Mouse (Mus musculus) midbrain, postnatal 0 days (tissue): Measurements from ENCODE around the gene Dapk1. TPM values are rescaled to one million over a fixed set of nuclear protein-coding genes. Genes with fewer than 3 reads are reported as not detected.

ENCODE experiments used
- ATAC-seq: fragments of 200-750 bp; cut with Nextera tagmentation; 2 replicates; pipeline ENCODE4 v1.8.0; 2017; ENCODE audit warnings: moderate number of reproducible peaks, mild to moderate bottlenecking, moderate TSS enrichment, moderate library complexity; ENCODE audit not compliant: low FRiP score
- DNase-seq: peaks from one replicate; pipeline ENCODE4 v3.0.0-alpha.2; 2015; ENCODE audit warnings: low spot score
- H3K27ac ChIP-seq: fragments of 300-500 bp; sonication (generic); 2 replicates; pipeline ENCODE4 v1.5.1; 2014; ENCODE audit warnings: low read depth, mild to moderate bottlenecking, low read length, mixed read lengths
- H3K27me3 ChIP-seq: fragments of 300-500 bp; sonication (generic); 2 replicates; pipeline ENCODE4 v1.6.1; 2014; ENCODE audit warnings: low read length, control low read depth, mixed read lengths; ENCODE audit not compliant: insufficient read depth
- H3K36me3 ChIP-seq: fragments of 300-500 bp; sonication (generic); 2 replicates; pipeline ENCODE4 v1.6.1; 2014; ENCODE audit warnings: low read length, control low read depth, mixed read lengths; ENCODE audit not compliant: insufficient read depth
- H3K4me1 ChIP-seq: fragments of 300-500 bp; sonication (generic); 2 replicates; pipeline ENCODE4 v1.6.1; 2014; ENCODE audit warnings: mild to moderate bottlenecking, control low read depth, antibody characterized with exemption, low read length, mixed read lengths; ENCODE audit not compliant: insufficient read depth
- H3K4me2 ChIP-seq: fragments of 300-500 bp; sonication (generic); 2 replicates; pipeline ENCODE4 v1.6.1; 2014; ENCODE audit warnings: low read depth, mild to moderate bottlenecking, low read length, mixed read lengths; ENCODE audit not compliant: poor library complexity, severe bottlenecking
- H3K4me3 ChIP-seq: fragments of 300-500 bp; sonication (generic); 2 replicates; pipeline ENCODE4 v1.5.1; 2014; ENCODE audit warnings: low read depth, mild to moderate bottlenecking, low read length, moderate library complexity
- H3K9ac ChIP-seq: fragments of 300-500 bp; sonication (generic); replicated peaks from 2 replicates; pipeline ENCODE4 v1.6.1; 2014; ENCODE audit warnings: mild to moderate bottlenecking, low read length, moderate library complexity, mixed read lengths; ENCODE audit not compliant: poor library complexity, severe bottlenecking
- H3K9me3 ChIP-seq: fragments of 300-500 bp; sonication (generic); 2 replicates; pipeline ENCODE4 v1.6.1; 2016; ENCODE audit warnings: low read length, control low read depth
- CTCF ChIP-seq: IDR thresholded peaks from 2 replicates; pipeline ENCODE4 v1.5.1; 2016; ENCODE audit warnings: antibody characterized with exemption, mild to moderate bottlenecking
- WGBS: fragments of 180-500 bp; shearing (Covaris S2); extraction: QIAGEN DNeasy Blood & Tissue Kit; methylation state at CpG from one replicate; pipeline ENCODE4 v1.1.7; 2014; 5-methylcytosine and 5-hydroxymethylcytosine counted together
- polyA plus RNA-seq: library from polyadenylated mRNA; unstranded; fragments of >200 nt; fragmentation: Nextera tagmentation; extraction: Ambion mirVana; gene quantifications from 2 replicates; pipeline ENCODE4 v1.2.1, GENCODE M21; 2015
- total RNA-seq: library from RNA; depleted of rRNA; stranded (reverse); fragments of >200 nt; gene quantifications from 2 replicates; pipeline ENCODE4 v1.2.3, GENCODE M21; 2014

Dapk1 gene
- total and polyA plus RNA-seq, 2 experiments from 2014 or later: 27.6 to 68.9 TPM

- 0 out of 2 replicates have a peak, but pooled peaks cover 6% of the 10 kb centered on the region for H3K4me1 ChIP-seq
- H3K9ac ChIP-seq: no peak overlapping the region
- 63% methylated on average over 16 of the region's 16 CpGs for WGBS
- ATAC-seq (no peak), DNase-seq (peak; percentile 78)
- TF ChIP-seq CTCF: no peak
- H3K36me3 ChIP-seq: peaks cover 4% of the 10 kb centered on the region; the same call in 1 of the 2 replicates
- no peaks in the 10 kb centered on the region for H3K9me3 ChIP-seq
- H3K27ac ChIP-seq: peak overlapping the region; percentile 63; the same call in 1 of the 2 replicates
- no peak overlapping the region for H3K4me2 ChIP-seq
- no peak overlapping the region for H3K4me3 ChIP-seq
- H3K27me3 ChIP-seq: no peaks in the 10 kb centered on the region
Measured at GRCm38 (mm10) chr13:60707541-60708468, 106.1 kb downstream of the Dapk1 start.

GRCm38 (mm10) chr13:60709136-60709535 lies 107.4 kb downstream of the Dapk1 start:
- ATAC-seq: no peak

GRCm38 (mm10) chr13:60710963-60711362 lies 109.2 kb downstream of the Dapk1 start:
- no peak for TF ChIP-seq CTCF
- Histone ChIP-seq H3K27ac (no peak overlapping the region), H3K9me3 (no peaks in the 10 kb centered on the region), H3K36me3 (no peaks in the 10 kb centered on the region), H3K4me2 (no peak overlapping the region), H3K9ac (no peak overlapping the region), H3K27me3 (no peaks in the 10 kb centered on the region), H3K4me3 (no peak overlapping the region), H3K4me1 (0 out of 2 replicates have a peak, but pooled peaks cover 6% of the 10 kb centered on the region)
- no peak for ATAC-seq
- DNase-seq: no peak
- WGBS: 75% methylated on average over 3 of the region's 3 CpGs

More at GRCm38 (mm10) chr13:60709136-60709535, 107.4 kb downstream of the Dapk1 start:
- 74% methylated on average over 6 of the region's 6 CpGs for WGBS
- no peak for TF ChIP-seq CTCF
- Histone ChIP-seq H3K9me3 (no peaks in the 10 kb centered on the region), H3K27ac (no peak overlapping the region), H3K27me3 (no peaks in the 10 kb centered on the region), H3K4me2 (no peak overlapping the region), H3K4me3 (no peak overlapping the region), H3K9ac (no peak overlapping the region), H3K36me3 (peaks cover 4% of the 10 kb centered on the region; the same call in 1 of the 2 replicates), H3K4me1 (0 out of 2 replicates have a peak, but pooled peaks cover 6% of the 10 kb centered on the region)
- no peak for DNase-seq

GRCm38 (mm10) chr13:60713537-60713936 lies 111.8 kb downstream of the Dapk1 start:
- Histone ChIP-seq H3K27me3 (no peaks in the 10 kb centered on the region), H3K36me3 (peaks cover 8% of the 10 kb centered on the region; the same call in 1 of the 2 replicates), H3K27ac (no peak overlapping the region), H3K4me3 (no peak overlapping the region), H3K4me1 (no peaks in the 10 kb centered on the region), H3K9ac (no peak overlapping the region), H3K9me3 (no peaks in the 10 kb centered on the region), H3K4me2 (no peak overlapping the region)
- ATAC-seq (no peak), DNase-seq (no peak)
- WGBS: 92% methylated on average over 4 of the region's 4 CpGs
- TF ChIP-seq CTCF: no peak

- 67% methylated on average over 3 of the region's 3 CpGs for whole genome bisulfite sequencing
- no peak for TF ChIP-seq CTCF
- H3K27me3 ChIP-seq: no peaks in the 10 kb centered on the region
- no peak overlapping the region for H3K4me2 ChIP-seq
- H3K4me3 ChIP-seq: no peak overlapping the region
- H3K9ac ChIP-seq: no peak overlapping the region
- no peak overlapping the region for H3K27ac ChIP-seq
- H3K9me3 ChIP-seq: no peaks in the 10 kb centered on the region
- peaks cover 23% of the 10 kb centered on the region for H3K36me3 ChIP-seq
- no peak for DNase-seq
- ATAC-seq: no peak
- H3K4me1 ChIP-seq: no peaks in the 10 kb centered on the region
Measured at GRCm38 (mm10) chr13:60716107-60716506, 114.4 kb downstream of the Dapk1 start.

- Histone ChIP-seq H3K9me3 (no peaks in the 10 kb centered on the region), H3K9ac (no peak overlapping the region), H3K27ac (no peak overlapping the region), H3K36me3 (peaks cover 31% of the 10 kb centered on the region), H3K4me3 (no peak overlapping the region), H3K4me1 (no peaks in the 10 kb centered on the region), H3K4me2 (no peak overlapping the region), H3K27me3 (no peaks in the 10 kb centered on the region)
- ATAC-seq (no peak), DNase-seq (peak; percentile 41)
- TF ChIP-seq CTCF: no peak
- 81% methylated on average over 10 of the region's 10 CpGs for WGBS
Measured at GRCm38 (mm10) chr13:60717421-60717820, 115.7 kb downstream of the Dapk1 start.
